Mouse (Mus musculus) E14TG2a.4 (cell line): ENCODE data around the gene Atp2b1.

Experiments
- H3K27me3 ChIP-seq: 2 replicates; pipeline ENCODE4 v1.6.1; 2014; ENCODE audit warnings: low read length, control low read depth; ENCODE audit not compliant: insufficient read depth
- H3K36me3 ChIP-seq: 2 replicates; pipeline ENCODE4 v1.6.1; 2014; ENCODE audit warnings: low read length, control low read depth; ENCODE audit not compliant: insufficient read depth
- H3K4me1 ChIP-seq: replicated peaks from 2 replicates; pipeline ENCODE4 v1.6.1; 2014; ENCODE audit warnings: low read depth, low read length, control low read depth
- H3K4me3 ChIP-seq: replicated peaks from 2 replicates; pipeline ENCODE4 v1.5.1; 2014; ENCODE audit warnings: mild to moderate bottlenecking, low read length
- H3K9me3 ChIP-seq: 2 replicates; pipeline ENCODE4 v1.6.1; 2014; ENCODE audit warnings: low read length, control low read depth
- CTCF ChIP-seq: conservative IDR thresholded peaks from 2 replicates; pipeline ENCODE4 v1.5.1; 2014; ENCODE audit warnings: low read length
- NANOG ChIP-seq: IDR thresholded peaks from 2 replicates; pipeline ENCODE4 v1.6.1; 2014; ENCODE audit warnings: borderline replicate concordance, low read length, mixed read lengths
- POU5F1 ChIP-seq: IDR thresholded peaks from 2 replicates; pipeline ENCODE4 v1.6.1; 2014; ENCODE audit warnings: low read length, borderline replicate concordance

Gene Atp2b1

GRCm38 (mm10) chr10:98947206-98947605 lies 33.0 kb downstream of the Atp2b1 start:
- H3K9me3 ChIP-seq, result no peaks in the 10 kb centered on the region
- no peaks in the 10 kb centered on the region; the same call in 1 of the 2 replicates for H3K36me3 ChIP-seq
- no peak overlapping the region for H3K4me3 ChIP-seq
- H3K27me3 ChIP-seq, result no peaks in the 10 kb centered on the region
- H3K4me1 ChIP-seq, result peaks cover 9% of the 10 kb centered on the region
- TF ChIP-seq POU5F1 (no peak), NANOG (no peak), CTCF (no peak)

DNA sequence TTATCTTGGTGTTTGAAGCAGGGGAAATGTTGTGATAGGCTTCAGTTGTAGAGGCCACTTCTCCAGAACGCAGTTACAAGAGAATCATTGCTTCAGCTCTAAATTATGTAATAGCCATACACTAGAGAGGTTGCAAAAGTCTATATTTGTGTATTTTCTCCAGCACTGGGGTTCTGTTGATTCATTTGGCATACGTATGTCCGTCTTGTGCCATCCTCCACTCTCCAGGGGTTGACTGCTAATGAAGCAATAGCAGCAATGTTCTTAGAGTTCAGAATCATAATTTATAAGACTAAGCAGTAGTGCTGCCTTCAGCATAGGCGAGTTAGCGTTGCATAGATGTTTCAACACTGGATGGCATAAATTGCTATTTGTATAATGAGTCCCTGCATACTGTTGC lies 33.9 kb downstream of the Atp2b1 start:
- TF ChIP-seq NANOG (no peak), CTCF (no peak), POU5F1 (no peak)
- H3K27me3 ChIP-seq, result no peaks in the 10 kb centered on the region
- no peaks in the 10 kb centered on the region; the same call in 1 of the 2 replicates for H3K36me3 ChIP-seq
- no peak overlapping the region for H3K4me3 ChIP-seq
- H3K4me1 ChIP-seq, result peaks cover 5% of the 10 kb centered on the region
- no peaks in the 10 kb centered on the region for H3K9me3 ChIP-seq

- H3K36me3 ChIP-seq, result no peaks in the 10 kb centered on the region; the same call in 1 of the 2 replicates
- no peaks in the 10 kb centered on the region for H3K9me3 ChIP-seq
- no peaks in the 10 kb centered on the region for H3K27me3 ChIP-seq
- no peak overlapping the region for H3K4me3 ChIP-seq
- H3K4me1 ChIP-seq, result peaks cover 5% of the 10 kb centered on the region
- TF ChIP-seq CTCF (no peak), NANOG (no peak), POU5F1 (no peak)
Observed at GRCm38 (mm10) chr10:98949750-98950149, 35.5 kb downstream of the Atp2b1 start.

DNA sequence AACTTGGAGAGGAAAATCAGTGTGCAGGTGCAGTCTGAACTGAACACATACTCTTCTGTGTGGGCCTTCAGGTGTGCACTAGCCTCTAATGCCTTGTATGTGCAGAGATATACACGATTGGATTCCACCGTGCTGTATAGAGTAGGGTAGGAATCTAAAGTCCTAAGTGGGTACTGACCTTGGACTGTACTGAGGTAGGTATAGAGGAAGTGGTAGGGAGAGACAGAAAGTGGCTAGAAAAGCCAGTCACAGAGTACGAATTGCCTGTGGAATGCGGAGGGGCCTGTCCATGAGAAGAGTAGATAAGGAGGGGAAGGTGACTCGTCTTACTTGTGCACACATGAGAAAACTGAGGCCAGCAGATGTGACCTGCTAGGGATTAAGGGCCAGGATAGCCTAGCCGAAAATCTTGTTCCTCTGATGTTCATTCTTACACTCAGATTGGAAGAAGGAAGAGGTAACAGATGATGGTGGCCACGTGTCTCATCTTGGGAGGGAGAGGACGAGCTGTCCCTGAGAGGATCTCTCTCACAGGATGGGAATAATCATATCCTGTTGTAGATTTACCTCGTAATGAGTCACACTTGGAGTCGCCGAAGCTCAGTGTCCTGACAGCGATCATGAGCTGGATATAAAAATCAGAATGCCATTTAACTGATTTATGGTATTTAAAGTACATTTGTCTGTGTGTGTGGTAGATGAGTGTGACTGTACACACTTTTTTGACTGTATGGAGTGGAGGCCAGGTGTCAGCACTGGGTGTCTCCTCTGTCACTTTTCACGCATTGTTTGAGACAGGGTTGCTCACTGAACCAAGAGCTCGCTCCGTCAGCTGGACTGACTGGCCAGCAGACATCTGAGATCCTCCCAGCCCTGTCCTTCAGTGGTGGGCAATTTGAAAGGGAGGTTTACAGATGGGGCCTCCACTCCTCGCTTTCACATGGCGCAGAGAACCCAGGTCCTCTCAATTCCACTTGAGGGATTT lies 37.4 kb downstream of the Atp2b1 start:
- Histone ChIP-seq H3K9me3 (no peaks in the 10 kb centered on the region), H3K27me3 (no peaks in the 10 kb centered on the region), H3K4me3 (no peak overlapping the region), H3K4me1 (peaks cover 10% of the 10 kb centered on the region), H3K36me3 (no peaks in the 10 kb centered on the region; the same call in 1 of the 2 replicates)
- TF ChIP-seq NANOG (no peak), CTCF (no peak), POU5F1 (no peak)

DNA sequence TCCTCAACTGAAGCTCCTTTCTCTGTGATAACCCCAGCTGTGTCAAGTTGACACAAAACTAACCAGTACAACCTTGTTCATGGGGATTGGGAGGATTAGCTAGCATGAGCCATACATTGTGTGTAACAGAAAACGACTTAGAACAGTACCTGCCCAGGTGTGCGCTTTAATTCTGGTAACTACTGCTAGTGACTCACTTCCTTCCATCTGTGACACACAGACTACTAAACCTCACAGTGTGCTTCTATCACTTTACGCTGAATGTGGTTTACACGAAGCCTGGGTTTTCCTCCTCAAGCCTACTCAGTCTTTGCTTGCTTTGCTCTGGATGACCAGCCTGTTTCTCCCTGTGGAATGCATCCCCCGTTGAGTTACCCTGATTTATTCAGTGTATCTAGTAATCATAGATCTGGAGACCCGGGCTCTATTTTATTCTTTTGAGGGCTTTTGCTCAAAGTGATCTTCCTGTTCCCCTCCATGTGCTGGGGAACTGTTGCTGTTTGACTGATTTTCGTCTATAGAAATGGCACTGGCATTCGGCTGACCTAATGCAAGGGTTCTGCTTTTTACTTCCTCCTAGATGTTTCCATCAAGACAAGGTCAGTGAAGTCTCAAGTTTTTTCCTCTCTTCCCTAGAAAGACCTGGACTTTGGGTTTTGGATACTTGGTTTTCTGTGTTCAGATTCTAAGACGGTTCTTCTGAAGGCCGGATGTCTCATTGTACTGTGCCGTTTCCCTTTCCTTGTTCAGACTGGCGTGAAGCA lies 40.2 kb downstream of the Atp2b1 start:
- TF ChIP-seq POU5F1 (no peak), CTCF (no peak), NANOG (no peak)

DNA sequence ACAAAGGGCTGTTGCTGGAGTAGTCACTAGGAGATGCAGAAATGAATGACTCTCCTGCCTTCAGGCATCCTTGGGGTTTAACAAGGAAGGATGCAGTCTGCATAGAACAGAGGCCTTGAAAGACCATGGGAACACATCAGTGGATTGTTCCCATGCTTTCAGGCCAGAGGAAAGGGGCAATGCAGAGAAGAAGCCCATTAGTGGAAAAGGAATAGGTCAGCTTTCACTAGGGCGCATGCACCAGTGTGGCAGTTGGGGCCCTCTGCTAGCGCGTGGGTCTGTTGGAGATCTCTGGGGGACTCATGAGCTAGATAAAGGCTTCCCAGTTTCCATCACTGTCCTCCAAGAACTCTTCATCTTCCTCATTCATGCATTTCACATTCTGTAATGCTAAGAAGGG lies 41.9 kb downstream of the Atp2b1 start:
- Histone ChIP-seq H3K4me3 (no peak overlapping the region), H3K27me3 (no peaks in the 10 kb centered on the region), H3K36me3 (no peaks in the 10 kb centered on the region; the same call in 1 of the 2 replicates), H3K9me3 (no peaks in the 10 kb centered on the region), H3K4me1 (0 out of 2 replicates have a peak, but pooled peaks cover 7% of the 10 kb centered on the region)
- TF ChIP-seq CTCF, result no peak

More for the DNA sequence above, 40.2 kb downstream of the Atp2b1 start:
- Histone ChIP-seq H3K9me3 (no peaks in the 10 kb centered on the region), H3K4me3 (no peak overlapping the region), H3K36me3 (no peaks in the 10 kb centered on the region; the same call in 1 of the 2 replicates), H3K27me3 (no peaks in the 10 kb centered on the region), H3K4me1 (0 out of 2 replicates have a peak, but pooled peaks cover 7% of the 10 kb centered on the region)

DNA sequence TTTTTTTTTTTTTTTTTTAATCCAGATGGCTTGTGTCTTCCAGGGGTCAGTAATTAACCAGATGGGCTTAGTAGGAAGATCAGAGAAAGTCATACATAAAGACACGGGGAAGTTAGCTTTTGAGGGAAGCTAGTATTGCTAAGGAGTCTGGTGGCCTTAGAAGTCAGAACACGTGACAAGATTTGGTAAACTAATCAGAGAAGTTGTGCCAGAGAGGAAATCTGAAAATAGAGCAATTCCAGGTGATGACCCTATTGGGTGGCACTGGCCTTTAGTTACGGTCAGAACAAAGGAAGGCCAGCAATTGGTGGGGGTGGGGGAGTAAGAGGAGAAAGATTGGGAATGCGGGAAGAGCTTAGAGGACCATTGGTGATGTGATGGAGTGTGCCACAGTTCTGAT lies 44.5 kb downstream of the Atp2b1 start:
- peaks cover 20% of the 10 kb centered on the region for H3K4me1 ChIP-seq
- no peak overlapping the region for H3K4me3 ChIP-seq
- no peaks in the 10 kb centered on the region for H3K27me3 ChIP-seq
- H3K9me3 ChIP-seq, result no peaks in the 10 kb centered on the region
- no peak for TF ChIP-seq POU5F1
- TF ChIP-seq NANOG, result no peak
- TF ChIP-seq CTCF, result no peak
- no peaks in the 10 kb centered on the region for H3K36me3 ChIP-seq

- Histone ChIP-seq H3K27me3 (no peaks in the 10 kb centered on the region), H3K4me1 (peaks cover 22% of the 10 kb centered on the region), H3K4me3 (no peak overlapping the region), H3K36me3 (no peaks in the 10 kb centered on the region), H3K9me3 (no peaks in the 10 kb centered on the region)
- TF ChIP-seq POU5F1 (no peak), CTCF (no peak), NANOG (no peak)
Observed at GRCm38 (mm10) chr10:98959385-98959784, 45.2 kb downstream of the Atp2b1 start.
